Mouse (Mus musculus): ENCODE measurements around the gene Cnpy2. TPM values are rescaled to one million over a fixed set of nuclear protein-coding genes. Genes with fewer than 3 reads are reported as not detected.
"Not testable (repeated sequence)": the region's sequence is repeated elsewhere in the genome, so short reads cannot be mapped to it uniquely, and the experiment has no call there.

Cnpy2 gene
- 308 and 317 TPM in 2 replicates for polyA plus RNA-seq (2014; fragmentation: Nextera tagmentation; extraction: Ambion mirVana)

DNA sequence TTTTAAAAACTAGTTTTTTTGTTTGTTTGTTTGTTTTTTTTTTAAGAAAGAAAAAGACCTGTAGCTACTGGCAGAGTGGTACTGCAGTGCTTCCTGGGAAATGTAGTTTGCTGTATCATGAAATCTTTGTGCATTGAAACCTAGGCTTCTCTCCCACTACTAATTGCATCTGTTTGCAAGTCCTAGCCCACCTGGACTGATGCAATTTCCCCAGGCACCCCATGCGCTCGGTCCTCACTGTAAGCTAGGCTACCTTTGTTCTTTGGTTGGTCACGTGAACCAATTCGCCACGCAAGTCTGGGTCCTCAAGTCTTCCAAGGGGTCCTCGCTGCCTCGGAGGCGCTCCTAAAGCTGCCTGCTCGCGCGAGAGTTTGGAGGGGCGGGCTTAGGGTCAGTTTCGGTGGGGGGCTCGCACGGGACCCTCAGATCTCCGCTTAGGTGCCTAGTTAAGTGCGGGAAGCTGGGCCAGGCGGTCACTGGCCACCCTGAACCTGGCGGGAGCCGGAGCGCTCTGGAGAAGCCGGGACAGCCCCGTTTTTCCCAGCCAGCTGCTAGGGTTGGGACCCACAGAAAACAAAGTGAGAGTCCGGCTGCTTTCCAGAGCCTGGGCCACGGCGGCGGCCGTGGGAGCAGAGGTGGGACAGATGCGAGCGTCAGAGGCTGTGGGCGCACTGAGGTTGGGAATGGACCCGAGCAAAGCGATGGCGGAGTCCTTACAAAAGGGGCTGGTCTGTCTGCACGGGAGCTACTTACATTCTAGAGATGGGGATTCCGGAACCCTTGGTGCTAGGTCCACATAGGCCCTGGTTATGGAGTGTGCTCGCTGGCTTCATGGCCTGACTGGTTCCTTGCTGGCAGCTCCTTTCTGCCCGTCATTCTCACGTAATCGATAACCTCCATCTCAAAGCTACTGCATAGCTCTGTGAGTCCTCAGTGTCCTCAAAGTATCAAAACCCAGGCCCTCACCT lies at the start of gene Cnpy2:
Gene Cnpy2 (plus strand): TSS at position 319 of the 968 bp plus-strand sequence.
- peak within 1 kb of the TSS; percentile 80 for H3K4me3 ChIP-seq (ENCODE audit: low read depth, low read length)
- peak within 1 kb of the TSS; percentile 83 for H3K4me2 ChIP-seq (ENCODE audit: low read length)
- peaks cover 16% of the 10 kb centered on the region for H3K4me1 ChIP-seq (replicated peaks; ENCODE audit: control insufficient read depth, insufficient read depth, low read length)
- no peaks in the 10 kb centered on the region for H3K9me3 ChIP-seq (ENCODE audit: control insufficient read depth, low read length)
- ATAC-seq (replicated peaks; ENCODE audit: low FRiP score, low TSS enrichment, low read depth), result peak; percentile 90
- H3K9ac ChIP-seq (ENCODE audit: low read length), result peak within 1 kb of the TSS; percentile 96
- WGBS, result under 1% methylated on average over 40 of the region's 40 CpGs
- H3K27ac ChIP-seq (ENCODE audit: low read depth), result peak within 1 kb of the TSS; percentile 94
- DNase-seq (ENCODE audit: low spot score), result peak; percentile 98
- no peaks in the 10 kb centered on the region for H3K27me3 ChIP-seq (replicated peaks; ENCODE audit: control insufficient read depth, insufficient read depth, low read length)
- peaks cover 63% of the 10 kb centered on the region for H3K36me3 ChIP-seq (ENCODE audit: control insufficient read depth, insufficient read depth, low read length)

GRCm38 (mm10) chr10:128272819-128273439 lies 49.3 kb upstream of the Cnpy2 start:
- 90% methylated on average over 4 of the region's 7 CpGs for WGBS
- not testable (repeated sequence) for H3K9ac ChIP-seq (ENCODE audit: low read length); H3K36me3 ChIP-seq (ENCODE audit: control insufficient read depth, insufficient read depth, low read length); ATAC-seq (replicated peaks; ENCODE audit: low FRiP score, low TSS enrichment, low read depth); H3K27me3 ChIP-seq (replicated peaks; ENCODE audit: control insufficient read depth, insufficient read depth, low read length); H3K4me1 ChIP-seq (replicated peaks; ENCODE audit: control insufficient read depth, insufficient read depth, low read length); H3K9me3 ChIP-seq (ENCODE audit: control insufficient read depth, low read length); H3K27ac ChIP-seq (ENCODE audit: low read depth); H3K4me3 ChIP-seq (ENCODE audit: low read depth, low read length); DNase-seq (ENCODE audit: low spot score); H3K4me2 ChIP-seq (ENCODE audit: low read length)

DNA sequence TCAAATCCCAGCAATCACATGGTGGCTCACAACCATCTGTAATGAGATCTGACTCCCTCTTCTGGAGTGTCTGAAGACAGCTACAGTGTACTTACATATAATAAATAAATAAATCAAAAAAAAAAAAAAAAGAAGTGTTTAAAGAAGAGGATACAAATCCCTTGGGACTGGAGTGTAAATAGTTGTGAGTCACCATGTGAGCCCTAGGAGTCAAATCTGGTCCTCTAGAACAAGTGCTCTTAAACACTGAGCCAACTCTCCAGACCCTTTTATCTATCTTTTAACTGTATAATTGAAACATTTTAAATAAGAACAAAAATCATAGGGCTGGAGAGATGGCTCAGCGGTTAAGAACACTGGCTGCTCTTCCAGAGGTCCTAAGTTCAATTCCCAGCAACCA lies 46.9 kb upstream of the Cnpy2 start:
- not testable (repeated sequence) for H3K9ac ChIP-seq (ENCODE audit: low read length); H3K27me3 ChIP-seq (replicated peaks; ENCODE audit: control insufficient read depth, insufficient read depth, low read length); H3K4me1 ChIP-seq (replicated peaks; ENCODE audit: control insufficient read depth, insufficient read depth, low read length); ATAC-seq (replicated peaks; ENCODE audit: low FRiP score, low TSS enrichment, low read depth); H3K9me3 ChIP-seq (ENCODE audit: control insufficient read depth, low read length); H3K27ac ChIP-seq (ENCODE audit: low read depth); DNase-seq (ENCODE audit: low spot score); H3K4me2 ChIP-seq (ENCODE audit: low read length); H3K4me3 ChIP-seq (ENCODE audit: low read depth, low read length)
- 100% methylated on average over 1 of the region's 1 CpGs for WGBS
- peaks cover 17% of the 10 kb centered on the region for H3K36me3 ChIP-seq (ENCODE audit: control insufficient read depth, insufficient read depth, low read length)

GRCm38 (mm10) chr10:128278158-128278557 lies 44.1 kb upstream of the Cnpy2 start:
- no peak for ATAC-seq (replicated peaks; ENCODE audit: low FRiP score, low TSS enrichment, low read depth)
- Histone ChIP-seq H3K9ac (ENCODE audit: low read length) (no peak overlapping the region), H3K4me3 (ENCODE audit: low read depth, low read length) (no peak overlapping the region), H3K9me3 (ENCODE audit: control insufficient read depth, low read length) (no peaks in the 10 kb centered on the region), H3K36me3 (ENCODE audit: control insufficient read depth, insufficient read depth, low read length) (peaks cover 29% of the 10 kb centered on the region), H3K4me2 (ENCODE audit: low read length) (no peak overlapping the region), H3K27ac (ENCODE audit: low read depth) (no peak overlapping the region), H3K27me3 (replicated peaks; ENCODE audit: control insufficient read depth, insufficient read depth, low read length) (no peaks in the 10 kb centered on the region), H3K4me1 (replicated peaks; ENCODE audit: control insufficient read depth, insufficient read depth, low read length) (no peaks in the 10 kb centered on the region)
- no peak for DNase-seq (ENCODE audit: low spot score)
- 65% methylated on average over 6 of the region's 6 CpGs for WGBS

GRCm38 (mm10) chr10:128280943-128281342 lies 41.3 kb upstream of the Cnpy2 start:
- Histone ChIP-seq H3K4me1 (replicated peaks; ENCODE audit: control insufficient read depth, insufficient read depth, low read length) (no peaks in the 10 kb centered on the region), H3K36me3 (ENCODE audit: control insufficient read depth, insufficient read depth, low read length) (peaks cover 43% of the 10 kb centered on the region), H3K27me3 (replicated peaks; ENCODE audit: control insufficient read depth, insufficient read depth, low read length) (no peaks in the 10 kb centered on the region), H3K4me3 (ENCODE audit: low read depth, low read length) (no peak overlapping the region), H3K27ac (ENCODE audit: low read depth) (no peak overlapping the region), H3K4me2 (ENCODE audit: low read length) (no peak overlapping the region), H3K9ac (ENCODE audit: low read length) (no peak overlapping the region), H3K9me3 (ENCODE audit: control insufficient read depth, low read length) (no peaks in the 10 kb centered on the region)
- DNase-seq (ENCODE audit: low spot score) (no peak), ATAC-seq (replicated peaks; ENCODE audit: low FRiP score, low TSS enrichment, low read depth) (no peak)
- WGBS, result 81% methylated on average over 6 of the region's 6 CpGs

DNA sequence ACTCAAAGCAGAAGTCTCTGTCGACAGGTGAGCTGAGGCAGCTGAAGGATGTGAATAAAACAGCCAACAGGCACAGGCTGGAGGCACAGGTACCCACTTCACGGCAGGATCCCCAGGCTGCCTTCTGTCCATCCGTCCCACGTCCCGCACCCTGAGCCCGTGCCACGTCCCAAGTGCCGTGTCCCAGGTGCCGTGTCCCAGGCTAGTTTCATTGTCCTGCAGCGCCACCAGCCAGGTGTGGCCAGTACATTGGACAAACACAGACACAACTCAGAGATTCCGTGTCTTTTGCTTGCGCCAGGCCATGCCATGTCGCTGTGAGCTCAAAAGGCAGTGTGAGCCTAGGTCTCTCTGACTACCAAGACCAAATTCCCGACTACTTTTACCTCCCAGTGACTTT lies 40.6 kb upstream of the Cnpy2 start:
- Histone ChIP-seq H3K36me3 (ENCODE audit: control insufficient read depth, insufficient read depth, low read length) (peaks cover 41% of the 10 kb centered on the region), H3K27me3 (replicated peaks; ENCODE audit: control insufficient read depth, insufficient read depth, low read length) (no peaks in the 10 kb centered on the region), H3K4me3 (ENCODE audit: low read depth, low read length) (no peak overlapping the region), H3K27ac (ENCODE audit: low read depth) (no peak overlapping the region), H3K4me2 (ENCODE audit: low read length) (no peak overlapping the region), H3K9me3 (ENCODE audit: control insufficient read depth, low read length) (no peaks in the 10 kb centered on the region), H3K9ac (ENCODE audit: low read length) (no peak overlapping the region), H3K4me1 (replicated peaks; ENCODE audit: control insufficient read depth, insufficient read depth, low read length) (no peaks in the 10 kb centered on the region)
- DNase-seq (ENCODE audit: low spot score), result no peak
- no peak for ATAC-seq (replicated peaks; ENCODE audit: low FRiP score, low TSS enrichment, low read depth)
- 88% methylated on average over 14 of the region's 14 CpGs for WGBS

DNA sequence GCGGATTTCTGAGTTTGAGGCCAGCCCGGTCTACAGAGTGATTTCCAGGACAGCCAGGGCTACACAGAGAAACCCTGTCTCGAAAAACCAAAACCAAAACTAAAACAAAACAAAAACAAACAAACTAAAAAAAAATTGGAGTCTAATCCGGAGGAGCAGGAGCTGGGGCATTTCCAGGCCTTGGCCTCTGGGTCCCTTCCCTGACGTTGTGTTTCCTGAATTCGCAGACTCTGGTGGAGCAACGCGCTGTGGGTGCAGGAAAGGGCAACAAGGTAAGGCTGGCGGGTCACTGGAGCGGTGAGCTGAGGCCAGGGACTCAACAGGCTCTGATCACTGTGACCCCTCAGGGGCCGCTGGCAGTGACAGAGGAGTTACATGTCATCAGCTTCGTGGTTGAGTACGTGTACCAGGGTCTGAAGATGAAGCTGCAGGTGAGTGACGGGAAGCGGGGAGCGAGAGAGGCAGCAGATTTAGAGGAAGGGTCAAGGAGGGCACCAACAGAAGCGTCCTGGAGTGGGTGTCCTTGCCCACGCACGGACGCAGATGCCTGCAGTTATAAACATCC lies 39.3 kb upstream of the Cnpy2 start:
- H3K9me3 ChIP-seq (ENCODE audit: control insufficient read depth, low read length), result no peaks in the 10 kb centered on the region
- H3K4me3 ChIP-seq (ENCODE audit: low read depth, low read length), result no peak overlapping the region
- H3K4me2 ChIP-seq (ENCODE audit: low read length), result no peak overlapping the region
- no peak overlapping the region for H3K27ac ChIP-seq (ENCODE audit: low read depth)
- no peaks in the 10 kb centered on the region for H3K4me1 ChIP-seq (replicated peaks; ENCODE audit: control insufficient read depth, insufficient read depth, low read length)
- 87% methylated on average over 20 of the region's 20 CpGs for WGBS
- H3K36me3 ChIP-seq (ENCODE audit: control insufficient read depth, insufficient read depth, low read length), result peaks cover 36% of the 10 kb centered on the region
- DNase-seq (ENCODE audit: low spot score) (no peak), ATAC-seq (replicated peaks; ENCODE audit: low FRiP score, low TSS enrichment, low read depth) (no peak)
- H3K9ac ChIP-seq (ENCODE audit: low read length), result no peak overlapping the region
- no peaks in the 10 kb centered on the region for H3K27me3 ChIP-seq (replicated peaks; ENCODE audit: control insufficient read depth, insufficient read depth, low read length)

GRCm38 (mm10) chr10:128283604-128284579 lies 38.4 kb upstream of the Cnpy2 start:
- Histone ChIP-seq H3K9me3 (ENCODE audit: control insufficient read depth, low read length) (no peaks in the 10 kb centered on the region), H3K9ac (ENCODE audit: low read length) (no peak overlapping the region), H3K4me1 (replicated peaks; ENCODE audit: control insufficient read depth, insufficient read depth, low read length) (no peaks in the 10 kb centered on the region), H3K4me2 (ENCODE audit: low read length) (no peak overlapping the region), H3K27me3 (replicated peaks; ENCODE audit: control insufficient read depth, insufficient read depth, low read length) (no peaks in the 10 kb centered on the region), H3K36me3 (ENCODE audit: control insufficient read depth, insufficient read depth, low read length) (peaks cover 35% of the 10 kb centered on the region), H3K4me3 (ENCODE audit: low read depth, low read length) (no peak overlapping the region), H3K27ac (ENCODE audit: low read depth) (no peak overlapping the region)
- DNase-seq (ENCODE audit: low spot score) (peak; percentile 84), ATAC-seq (replicated peaks; ENCODE audit: low FRiP score, low TSS enrichment, low read depth) (no peak)
- WGBS, result 67% methylated on average over 31 of the region's 31 CpGs

Data from intestine, embryonic 14.5 days (tissue).